Mouse (Mus musculus) embryonic fibroblast, embryonic 13.5 days (primary cell): ENCODE results near the gene Adk. TPM values are rescaled to one million over a fixed set of nuclear protein-coding genes. Genes with fewer than 3 reads are reported as not detected.

Experiments
- H3K27ac ChIP-seq: 2 replicates; pipeline ENCODE4 v1.5.1; 2012; ENCODE audit warnings: low read length, control low read depth, inconsistent platforms; ENCODE audit not compliant: insufficient read depth
- H3K4me1 ChIP-seq: 2 replicates; pipeline ENCODE4 v1.6.1; 2011; ENCODE audit warnings: low read length; ENCODE audit not compliant: control insufficient read depth, insufficient read depth
- H3K4me3 ChIP-seq: 2 replicates; pipeline ENCODE4 v1.5.1; 2011; ENCODE audit warnings: mild to moderate bottlenecking, control low read depth, low read length; ENCODE audit not compliant: insufficient read depth
- CTCF ChIP-seq: IDR thresholded peaks from 2 replicates; pipeline ENCODE4 v1.5.1; 2011; ENCODE audit warnings: mild to moderate bottlenecking, control low read depth, low read length, moderate library complexity, borderline replicate concordance; ENCODE audit not compliant: insufficient read depth
- POLR2A ChIP-seq: IDR thresholded peaks from 2 replicates; pipeline ENCODE4 v1.6.1; 2011; ENCODE audit warnings: low read depth, mild to moderate bottlenecking, control low read depth, low read length, moderate library complexity
- polyA plus RNA-seq: library from polyadenylated mRNA; stranded (reverse); fragments of >200 nt; gene quantifications from 2 replicates; pipeline ENCODE4 v1.2.4, GENCODE M21; 2011; ENCODE audit warnings: low read depth; ENCODE audit not compliant: missing spikeins, insufficient read length

The Adk gene
- polyA plus RNA-seq, result 114 and 117 TPM in 2 replicates

DNA sequence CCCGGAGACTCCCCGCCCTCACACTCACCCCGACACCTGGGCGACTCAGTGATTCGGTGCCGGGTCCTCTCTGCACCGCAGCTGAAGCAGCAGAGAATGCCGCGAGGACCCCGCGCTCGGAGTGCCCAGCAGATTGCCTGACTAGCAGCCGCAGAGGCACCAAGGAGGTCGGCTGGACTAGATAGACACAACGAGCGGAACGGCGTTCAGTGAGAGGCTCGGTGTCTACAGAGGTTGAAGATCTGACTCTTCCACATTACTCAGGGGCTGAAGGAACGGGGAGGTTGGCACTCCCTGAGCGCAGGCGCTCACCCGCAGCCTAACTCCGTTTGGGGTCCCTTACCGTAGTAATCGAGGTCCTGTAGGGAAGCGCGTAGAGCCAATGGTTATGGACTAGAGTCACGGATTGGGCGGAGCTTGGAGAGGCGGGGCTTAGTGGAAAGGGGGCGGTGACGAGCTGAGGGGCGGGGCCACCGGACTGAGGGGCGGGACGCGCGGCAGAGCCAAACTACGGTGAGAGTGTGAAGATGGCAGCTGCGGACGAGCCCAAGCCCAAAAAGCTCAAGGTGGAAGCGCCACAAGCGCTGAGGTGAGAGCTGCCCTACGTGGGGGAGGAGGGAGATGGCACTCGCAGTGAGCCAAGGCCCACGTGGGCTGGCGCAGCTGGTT lies at the start of gene Adk, which contains the start of gene Ap3m1:
TSS of gene Adk (plus strand) at position 463 of the 669 bp plus-strand sequence.
TSS of gene Ap3m1 (minus strand) at position 397 of the 669 bp plus-strand sequence.
- Histone ChIP-seq H3K4me3 (peak within 1 kb of the TSS; percentile 99), H3K4me1 (0 out of 2 replicates have a peak, but pooled peaks cover 2% of the 10 kb centered on the region), H3K27ac (peak within 1 kb of the TSS; percentile 86)
- no peak for TF ChIP-seq CTCF
- peak; percentile 65 for TF ChIP-seq POLR2A

GRCm38 (mm10) chr14:21013800-21014334 lies 38.5 kb upstream of the Adk start:
- no peak overlapping the region for H3K27ac ChIP-seq
- H3K4me1 ChIP-seq, result no peaks in the 10 kb centered on the region
- TF ChIP-seq CTCF (no peak), POLR2A (no peak)

GRCm38 (mm10) chr14:21017871-21018270 lies 34.5 kb upstream of the Adk start:
- no peak for TF ChIP-seq POLR2A
- no peak for TF ChIP-seq CTCF
- H3K27ac ChIP-seq, result no peak overlapping the region
- no peaks in the 10 kb centered on the region for H3K4me1 ChIP-seq
- H3K4me3 ChIP-seq, result no peak overlapping the region

More at GRCm38 (mm10) chr14:21013800-21014334, 38.5 kb upstream of the Adk start:
- H3K4me3 ChIP-seq, result no peak overlapping the region

DNA sequence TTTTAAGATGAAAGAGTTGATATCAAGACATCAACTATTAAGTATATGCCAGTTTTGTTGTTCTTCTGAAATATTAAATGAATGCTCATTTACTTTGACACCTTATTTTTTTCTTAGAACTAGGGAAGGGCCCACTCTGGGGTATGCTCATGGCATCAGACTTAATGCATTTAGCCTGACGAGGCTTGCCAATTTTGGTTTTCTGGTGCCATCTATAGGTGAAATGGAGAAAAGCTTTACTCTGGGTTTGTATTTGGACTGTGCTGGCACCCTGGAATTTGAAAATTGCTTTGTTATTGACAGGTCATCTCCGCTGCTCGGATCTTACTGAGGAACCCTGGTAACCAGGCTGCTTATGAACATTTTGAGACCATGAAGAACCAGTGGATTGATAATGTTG lies 33.4 kb upstream of the Adk start:
- Histone ChIP-seq H3K4me1 (no peaks in the 10 kb centered on the region), H3K4me3 (no peak overlapping the region), H3K27ac (no peak overlapping the region)
- no peak for TF ChIP-seq CTCF
- no peak for TF ChIP-seq POLR2A

GRCm38 (mm10) chr14:21020435-21020834 lies 31.9 kb upstream of the Adk start:
- no peak for TF ChIP-seq POLR2A
- no peak for TF ChIP-seq CTCF
- no peak overlapping the region for H3K27ac ChIP-seq
- no peak overlapping the region for H3K4me3 ChIP-seq
- no peaks in the 10 kb centered on the region for H3K4me1 ChIP-seq

- Histone ChIP-seq H3K4me3 (no peak overlapping the region), H3K4me1 (peaks cover 4% of the 10 kb centered on the region; the same call in 1 of the 2 replicates), H3K27ac (no peak overlapping the region)
- no peak for TF ChIP-seq CTCF
- no peak for TF ChIP-seq POLR2A
These were observed 24.8 kb upstream of the Adk start for GRCm38 (mm10) chr14:21027542-21027941.

GRCm38 (mm10) chr14:21029025-21029659 lies 23.2 kb upstream of the Adk start:
- no peak overlapping the region for H3K27ac ChIP-seq
- H3K4me1 ChIP-seq, result peaks cover 4% of the 10 kb centered on the region; the same call in 1 of the 2 replicates
- no peak for TF ChIP-seq CTCF
- TF ChIP-seq POLR2A, result no peak
- H3K4me3 ChIP-seq, result no peak overlapping the region

DNA sequence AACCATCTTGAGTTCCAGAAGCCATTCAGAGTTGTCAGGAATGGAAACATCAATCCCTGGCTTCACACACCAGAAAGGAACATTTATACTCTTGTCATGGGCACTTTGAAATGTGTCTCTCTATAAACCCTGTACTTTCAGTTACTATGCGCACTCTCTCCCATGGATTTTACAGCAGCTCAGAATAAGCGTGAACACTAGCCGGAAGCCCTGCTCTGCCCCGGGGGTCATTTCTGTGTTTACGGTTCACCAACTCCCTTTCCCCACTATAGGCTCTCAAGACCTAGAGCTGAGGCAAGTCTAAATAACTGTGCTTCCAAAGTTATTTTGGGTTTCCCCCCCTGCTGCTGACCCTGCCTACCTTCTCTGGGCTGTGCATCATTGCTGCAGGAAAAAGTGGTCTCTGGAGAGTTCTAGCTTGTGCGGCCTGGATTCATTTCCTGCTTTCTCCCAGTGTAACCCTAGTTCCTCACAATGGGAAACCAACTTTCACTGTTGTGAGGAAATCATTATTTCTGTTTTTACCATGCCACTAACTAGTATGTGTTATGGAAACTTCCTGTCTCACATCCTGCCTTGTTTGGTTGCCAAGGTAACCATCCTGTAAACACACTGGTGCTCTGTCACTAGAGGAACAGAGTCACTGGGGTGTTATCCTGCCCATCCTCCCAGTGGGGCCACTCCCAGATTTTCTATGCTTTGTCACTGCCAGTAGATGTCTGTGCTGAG lies 20.4 kb upstream of the Adk start:
- peaks cover 2% of the 10 kb centered on the region; the same call in 1 of the 2 replicates for H3K4me1 ChIP-seq
- H3K4me3 ChIP-seq, result no peak overlapping the region
- TF ChIP-seq POLR2A, result no peak
- no peak for TF ChIP-seq CTCF
- peak overlapping the region; percentile 16; the same call in 1 of the 2 replicates for H3K27ac ChIP-seq

DNA sequence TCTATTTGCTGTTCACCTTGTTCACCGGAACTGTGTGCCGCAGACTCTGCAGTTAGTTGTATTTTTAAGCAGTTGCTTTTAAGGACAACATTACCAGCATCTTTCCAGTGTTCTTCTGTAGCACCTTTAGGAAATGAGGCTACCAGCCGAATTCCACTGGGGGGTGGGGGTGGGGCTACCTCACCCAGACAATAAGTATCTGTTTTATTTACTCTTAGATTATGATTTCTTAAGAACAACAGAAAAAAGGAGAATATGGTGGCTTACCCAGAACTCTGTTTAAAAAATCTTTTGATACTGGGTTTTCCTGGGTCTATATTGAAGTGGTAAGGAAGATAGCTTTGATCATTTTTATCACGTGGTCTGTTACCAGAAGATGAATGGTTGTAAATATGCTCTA lies 18.1 kb upstream of the Adk start:
- TF ChIP-seq CTCF (no peak), POLR2A (no peak)
- no peak overlapping the region for H3K27ac ChIP-seq
- peaks cover 2% of the 10 kb centered on the region; the same call in 1 of the 2 replicates for H3K4me1 ChIP-seq
- H3K4me3 ChIP-seq, result no peak overlapping the region
